In genomic region chrX:134717752-134718308, GRCm38 (mm10) we compare ENCODE assay signal across 8 mouse cellular contexts. TPM values are rescaled to one million over a fixed set of nuclear protein-coding genes. Genes with fewer than 3 reads are reported as not detected.
DNase-seq lines count a peak whose midpoint lies in the region; ATAC-seq and TF ChIP-seq lines count a peak whose summit lies in the region.

Gene Armcx1, plus strand, starts transcription at chrX:134717963.

- ATAC-seq in erythroblast, adult 5-6 weeks (replicated peaks; ENCODE audit: low FRiP score, poor library complexity, severe bottlenecking): peak; percentile 73
- peak; percentile 93 for ATAC-seq in heart, embryonic 12.5 days (ENCODE audit: insufficient number of reproducible peaks, low FRiP score)
- peak; percentile 96 for ATAC-seq in kidney, embryonic 16.5 days (ENCODE audit: low FRiP score, low TSS enrichment)

- H3ac ChIP-seq in myocyte (ENCODE audit: control insufficient read depth, insufficient read length): no peak within 1 kb of the TSS

- peak within 1 kb of the TSS; percentile 66 for H3K4me2 ChIP-seq in heart, embryonic 12.5 days
- peak within 1 kb of the TSS; percentile 53 for H3K4me2 ChIP-seq in kidney, embryonic 16.5 days (replicated peaks; ENCODE audit: low read depth, low read length)
- peak within 1 kb of the TSS; percentile 64 for H3K4me2 ChIP-seq in myocyte (ENCODE audit: low read depth)

- H3K36me3 ChIP-seq in heart, embryonic 12.5 days: peaks cover 10% of the 10 kb centered on the region; the same call in 1 of the 2 replicates
- H3K36me3 ChIP-seq in kidney, embryonic 16.5 days (ENCODE audit: insufficient read depth, low read length): peaks cover 10% of the 10 kb centered on the region; the same call in 1 of the 2 replicates
- no peaks in the 10 kb centered on the region for H3K36me3 ChIP-seq in myocyte (ENCODE audit: control insufficient read depth, insufficient read depth)

- peak within 1 kb of the TSS; percentile 69 for H3K4me3 ChIP-seq in bone marrow, adult 2 months (replicated peaks; ENCODE audit: control insufficient read depth, low read depth, low read length)
- peak within 1 kb of the TSS; percentile 64 for H3K4me3 ChIP-seq in heart, embryonic 12.5 days
- peak within 1 kb of the TSS; percentile 57 for H3K4me3 ChIP-seq in kidney, embryonic 16.5 days (ENCODE audit: low read length)
- peak within 1 kb of the TSS; percentile 48 for H3K4me3 ChIP-seq in myocyte

- no peak for TF ChIP-seq POLR2A in bone marrow, adult 2 months (IDR thresholded peaks at IDR 0.05; ENCODE audit: borderline replicate concordance, control insufficient read depth, low read depth, low read length)
- peak; percentile 53 for TF ChIP-seq POLR2A in myocyte (IDR thresholded peaks at IDR 0.05; ENCODE audit: insufficient read length, low read depth)

- 14% methylated on average over 16 of the region's 16 CpGs for WGBS in bone marrow, adult 2 months
- 14% methylated on average over 16 of the region's 16 CpGs for WGBS in heart, embryonic 12.5 days
- 24% methylated on average over 16 of the region's 16 CpGs for WGBS in kidney, embryonic 16.5 days

- peak within 1 kb of the TSS; percentile 80 for H3K9ac ChIP-seq in heart, embryonic 12.5 days
- peak within 1 kb of the TSS; percentile 69 for H3K9ac ChIP-seq in kidney, embryonic 16.5 days (replicated peaks; ENCODE audit: low read length)

- peak; percentile 30 for DNase-seq in CD4-positive helper T cell, adult 2 months (ENCODE audit: low read depth, low spot score)
- peak; percentile 63 for DNase-seq in liver
- DNase-seq in testis, postnatal 14 days (ENCODE audit: low spot score): peak; percentile 43

- no peak for TF ChIP-seq CTCF in bone marrow, adult 2 months (IDR thresholded peaks at IDR 0.05; ENCODE audit: control insufficient read depth, insufficient read depth, low read length)

- no peaks in the 10 kb centered on the region for H3K79me2 ChIP-seq in myocyte (ENCODE audit: control insufficient read depth, insufficient read depth)

- H3K9me3 ChIP-seq in heart, embryonic 12.5 days (replicated peaks): no peaks in the 10 kb centered on the region
- no peaks in the 10 kb centered on the region for H3K9me3 ChIP-seq in kidney, embryonic 16.5 days (ENCODE audit: low read length)

- no peak within 1 kb of the TSS for H3K27ac ChIP-seq in bone marrow, adult 2 months (ENCODE audit: control insufficient read depth, insufficient read depth, low read depth, low read length, poor library complexity)
- peak within 1 kb of the TSS; percentile 95 for H3K27ac ChIP-seq in heart, embryonic 12.5 days (ENCODE audit: poor library complexity, severe bottlenecking)
- H3K27ac ChIP-seq in kidney, embryonic 16.5 days (ENCODE audit: low read length): peak within 1 kb of the TSS; percentile 93

- no peaks in the 10 kb centered on the region; the same call in 1 of the 2 replicates for H3K4me1 ChIP-seq in bone marrow, adult 2 months (ENCODE audit: control insufficient read depth, insufficient read depth, low read length)
- H3K4me1 ChIP-seq in heart, embryonic 12.5 days (replicated peaks): no peaks in the 10 kb centered on the region
- no peaks in the 10 kb centered on the region for H3K4me1 ChIP-seq in kidney, embryonic 16.5 days (ENCODE audit: insufficient read depth, low read length)

- no peaks in the 10 kb centered on the region for H3K27me3 ChIP-seq in heart, embryonic 12.5 days (replicated peaks)
- H3K27me3 ChIP-seq in kidney, embryonic 16.5 days (ENCODE audit: insufficient read depth, low read length): peaks cover 15% of the 10 kb centered on the region; the same call in 1 of the 2 replicates
- H3K27me3 ChIP-seq in myocyte (ENCODE audit: control insufficient read depth, insufficient read depth, insufficient read length): no peaks in the 10 kb centered on the region

TF ChIP-seq in myocyte, 11 proteins besides CTCF, POLR2A, EP300 and RAD21:
- TF ChIP-seq TCF12 (IDR thresholded peaks at IDR 0.05; ENCODE audit: insufficient read depth, poor library complexity, severe bottlenecking) (no peak), USF1 (IDR thresholded peaks at IDR 0.05; ENCODE audit: low read depth) (peak; percentile 76), CEBPB (IDR thresholded peaks at IDR 0.05; ENCODE audit: insufficient read depth, poor library complexity, severe bottlenecking) (no peak), MYOG (IDR thresholded peaks at IDR 0.05; ENCODE audit: control insufficient read depth in 1 of 3, insufficient read depth in 1 of 3, insufficient read length in 2 of 3, low read depth in 2 of 3) (peak in 1 of 3 experiments; percentile 41), SRF (IDR thresholded peaks at IDR 0.05; ENCODE audit: control insufficient read depth, insufficient read length, low read depth) (no peak), E2F4 (IDR thresholded peaks at IDR 0.05; ENCODE audit: insufficient read depth) (no peak), POLR2AphosphoS2 (IDR thresholded peaks at IDR 0.05; ENCODE audit: insufficient read length, low read depth) (peak; percentile 45), TCF3 (IDR thresholded peaks at IDR 0.05; ENCODE audit: insufficient read length, low read depth) (no peak), REST (IDR thresholded peaks at IDR 0.05; ENCODE audit: insufficient read depth, insufficient read length) (no peak), MAX (IDR thresholded peaks at IDR 0.05; ENCODE audit: low read depth) (no peak), MYOD1 (IDR thresholded peaks at IDR 0.05; ENCODE audit: control insufficient read depth in 1 of 3, insufficient read length in 2 of 3, low read depth in 2 of 3) (peak in 1 of 3 experiments; percentile 57)

RNA-seq across cellular contexts. Expression of gene Armcx1, which starts in this region (rescaled TPM):
- 3.2 and 4.7 TPM in 2 replicates for polyA plus RNA-seq in bone marrow, adult 2 months (2011; ENCODE audit: insufficient read depth, insufficient read length, low replicate concordance, missing spikeins)
- total RNA-seq in erythroblast, adult 5-6 weeks (2015; ENCODE audit: low replicate concordance): 0.84 and 5.0 TPM in 2 replicates
- total RNA-seq in erythroblast, adult 5-6 weeks (2017; ENCODE audit: low replicate concordance): 0.42 and 2.5 TPM in 2 replicates
- polyA plus RNA-seq in heart, embryonic 12.5 days (2016; fragmentation: Nextera tagmentation; extraction: Ambion mirVana): 47.2 and 50.3 TPM in 2 replicates
- 53.4 and 59.0 TPM in 2 replicates for polyA plus RNA-seq in kidney, embryonic 16.5 days (2015; fragmentation: Nextera tagmentation; extraction: Ambion mirVana)
- 6.0 TPM for polyA plus RNA-seq in myocyte (2012; fragmentation: generic; extraction: Trizol)
